Mouse (Mus musculus) neural tube, embryonic 12.5 days (tissue): ENCODE data around the gene Stk4. TPM values are rescaled to one million over a fixed set of nuclear protein-coding genes. Genes with fewer than 3 reads are reported as not detected.
A peak's percentile ranks its signal among the peaks of the same experiment; 100 is the strongest.

ENCODE experiments used
- ATAC-seq: fragments of 200-750 bp; cut with Nextera tagmentation; 2 replicates; pipeline ENCODE4 v1.8.0; 2017; ENCODE audit warnings: low read depth, mild to moderate bottlenecking, moderate TSS enrichment, moderate library complexity; ENCODE audit not compliant: low FRiP score
- H3K27ac ChIP-seq: fragments of 300-500 bp; sonication (generic); 2 replicates; pipeline ENCODE4 v1.5.1; 2016
- H3K27me3 ChIP-seq: fragments of 300-500 bp; sonication (generic); replicated peaks from 2 replicates; pipeline ENCODE4 v1.6.1; 2016; ENCODE audit warnings: mild to moderate bottlenecking
- H3K36me3 ChIP-seq: fragments of 300-500 bp; sonication (generic); 2 replicates; pipeline ENCODE4 v1.6.1; 2016; ENCODE audit warnings: mild to moderate bottlenecking
- H3K4me1 ChIP-seq: fragments of 300-500 bp; sonication (generic); 2 replicates; pipeline ENCODE4 v1.6.1; 2016
- H3K4me2 ChIP-seq: fragments of 300-500 bp; sonication (generic); replicated peaks from 2 replicates; pipeline ENCODE4 v1.6.1; 2016; ENCODE audit warnings: mild to moderate bottlenecking
- H3K4me3 ChIP-seq: fragments of 300-500 bp; sonication (generic); 2 replicates; pipeline ENCODE4 v1.5.1; 2016
- H3K9ac ChIP-seq: fragments of 300-500 bp; sonication (generic); 2 replicates; pipeline ENCODE4 v1.6.1; 2016; ENCODE audit warnings: mild to moderate bottlenecking
- H3K9me3 ChIP-seq: fragments of 300-500 bp; sonication (generic); 2 replicates; pipeline ENCODE4 v1.6.1; 2016; ENCODE audit warnings: mild to moderate bottlenecking
- WGBS: fragments of 180-500 bp; shearing (Covaris S2); methylation state at CpG from one replicate; pipeline ENCODE4 v1.1.7; 2016; 5-methylcytosine and 5-hydroxymethylcytosine counted together
- polyA plus RNA-seq: library from polyadenylated mRNA; unstranded; fragments of >200 nt; fragmentation: Nextera tagmentation; extraction: Ambion mirVana; gene quantifications from 2 replicates; pipeline ENCODE4 v1.2.1, GENCODE M21; 2016

Stk4 gene
- polyA plus RNA-seq, 1 experiment from 2014 or later, result 28.8 TPM

- Histone ChIP-seq H3K4me1 (no peaks in the 10 kb centered on the region), H3K27me3 (no peaks in the 10 kb centered on the region), H3K36me3 (peaks cover 79% of the 10 kb centered on the region), H3K4me3 (no peak overlapping the region), H3K4me2 (no peak overlapping the region), H3K9ac (no peak overlapping the region), H3K9me3 (no peaks in the 10 kb centered on the region), H3K27ac (no peak overlapping the region)
- WGBS, result 90% methylated on average over 19 of the region's 19 CpGs
- ATAC-seq, result no peak
Observed at GRCm38 (mm10) chr2:164083609-164084341, 13.7 kb downstream of the Stk4 start.

- WGBS, result 96% methylated on average over 7 of the region's 7 CpGs
- Histone ChIP-seq H3K9me3 (no peaks in the 10 kb centered on the region), H3K9ac (no peak overlapping the region), H3K4me1 (no peaks in the 10 kb centered on the region), H3K4me3 (no peak overlapping the region), H3K27me3 (no peaks in the 10 kb centered on the region), H3K4me2 (no peak overlapping the region), H3K36me3 (peaks cover 83% of the 10 kb centered on the region), H3K27ac (no peak overlapping the region)
- ATAC-seq, result no peak
Observed at GRCm38 (mm10) chr2:164084342-164084700, 14.2 kb downstream of the Stk4 start.

DNA sequence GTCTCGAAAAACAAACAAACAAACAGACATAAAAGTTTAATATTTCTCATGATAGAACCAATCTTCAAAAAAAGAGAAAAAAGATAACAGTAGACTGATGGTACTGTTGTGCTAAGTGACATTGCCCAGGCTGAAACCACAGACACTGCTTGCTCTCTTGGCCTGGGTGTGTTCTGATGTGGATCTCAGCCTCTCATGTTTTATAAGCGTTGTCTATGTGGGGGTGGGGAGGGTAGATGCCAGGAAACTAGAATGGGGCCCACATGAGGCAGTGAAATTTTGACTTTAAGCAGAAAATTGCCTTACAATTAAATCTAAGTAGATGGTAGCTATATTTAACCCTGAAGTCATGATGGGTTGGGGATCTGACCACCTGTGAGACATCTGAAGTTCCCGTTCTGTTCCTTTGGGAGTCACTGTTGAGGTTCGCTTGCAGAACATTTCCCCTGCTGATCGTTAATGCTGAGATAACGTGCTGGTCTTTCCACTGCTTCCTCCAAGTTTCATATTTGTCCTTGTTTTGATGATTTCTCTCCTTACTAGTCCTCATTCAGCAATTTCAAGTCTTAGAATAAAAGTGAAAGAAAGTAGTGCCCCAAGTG, 17.4 kb downstream of the Stk4 start:
- peaks cover 64% of the 10 kb centered on the region for H3K36me3 ChIP-seq
- no peak for ATAC-seq
- no peak overlapping the region for H3K27ac ChIP-seq
- no peaks in the 10 kb centered on the region for H3K4me1 ChIP-seq
- WGBS, result 91% methylated on average over 6 of the region's 6 CpGs
- no peak overlapping the region for H3K4me2 ChIP-seq
- no peaks in the 10 kb centered on the region for H3K9me3 ChIP-seq
- H3K9ac ChIP-seq, result no peak overlapping the region
- H3K27me3 ChIP-seq, result no peaks in the 10 kb centered on the region
- H3K4me3 ChIP-seq, result no peak overlapping the region

DNA sequence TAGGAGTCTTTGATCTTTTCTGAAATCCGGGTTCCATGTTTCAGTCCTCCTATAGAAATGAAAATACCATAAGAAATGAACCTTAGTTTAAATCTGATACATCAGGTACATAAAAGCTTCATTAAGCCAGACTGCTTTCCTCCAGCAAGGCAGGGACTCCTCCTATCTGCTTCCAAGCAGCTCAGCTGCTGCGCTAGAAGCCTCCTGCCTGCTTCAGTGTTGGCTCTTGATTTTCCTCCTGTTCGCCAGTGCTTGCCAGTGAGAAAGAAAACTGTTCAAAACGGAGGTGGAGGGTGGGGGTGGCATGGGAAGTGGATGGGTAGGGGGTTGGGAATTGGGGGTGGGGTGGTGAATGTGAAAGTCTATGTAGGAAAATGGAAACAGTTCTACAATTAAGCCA, 19.4 kb downstream of the Stk4 start:
- no peaks in the 10 kb centered on the region for H3K9me3 ChIP-seq

GRCm38 (mm10) chr2:164094152-164094551, 24.0 kb downstream of the Stk4 start:
- Histone ChIP-seq H3K9ac (no peak overlapping the region), H3K9me3 (no peaks in the 10 kb centered on the region), H3K4me1 (no peaks in the 10 kb centered on the region), H3K4me3 (no peak overlapping the region), H3K27me3 (no peaks in the 10 kb centered on the region), H3K4me2 (no peak overlapping the region), H3K27ac (no peak overlapping the region), H3K36me3 (peaks cover 24% of the 10 kb centered on the region)
- WGBS, result 88% methylated on average over 7 of the region's 7 CpGs
- no peak for ATAC-seq

More for the DNA sequence above, 19.4 kb downstream of the Stk4 start:
- H3K36me3 ChIP-seq, result peaks cover 47% of the 10 kb centered on the region
- no peak overlapping the region for H3K4me3 ChIP-seq
- no peak for ATAC-seq
- WGBS, result 94% methylated on average over 4 of the region's 4 CpGs
- H3K9ac ChIP-seq, result no peak overlapping the region
- no peaks in the 10 kb centered on the region for H3K27me3 ChIP-seq
- no peak overlapping the region for H3K27ac ChIP-seq
- H3K4me2 ChIP-seq, result no peak overlapping the region
- H3K4me1 ChIP-seq, result no peaks in the 10 kb centered on the region

DNA sequence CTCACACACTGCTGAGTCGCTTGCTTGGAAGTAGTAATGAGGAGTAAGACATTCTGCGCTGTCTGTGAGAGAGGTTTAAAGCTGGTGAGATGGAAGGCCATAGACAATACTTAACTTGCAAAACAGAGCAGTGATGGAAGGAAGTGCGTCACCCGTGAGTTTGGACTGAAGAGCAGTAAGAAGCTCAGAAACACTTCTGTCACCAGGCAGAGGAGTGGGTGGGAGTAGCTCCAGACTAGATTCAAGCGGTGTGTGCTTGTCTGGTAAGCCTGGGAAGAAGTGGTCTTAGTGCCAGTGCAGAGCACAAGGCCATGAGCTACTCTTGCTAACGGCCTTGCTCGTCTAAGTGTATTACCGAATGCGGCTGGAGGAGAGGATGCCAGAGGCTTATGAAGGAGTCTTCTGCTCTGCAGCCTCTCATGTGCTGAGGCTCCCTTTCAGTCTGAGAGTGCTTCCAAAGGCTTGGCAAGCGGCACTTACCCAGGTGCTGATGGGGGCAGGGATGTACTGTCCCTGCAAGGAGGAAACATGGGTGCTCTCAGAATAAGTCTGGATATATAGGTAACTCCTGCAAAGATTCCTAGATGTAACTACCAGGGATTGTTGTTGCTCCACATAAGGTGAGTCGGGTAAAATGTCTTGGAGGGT, 28.6 kb downstream of the Stk4 start:
- no peak for ATAC-seq
- H3K36me3 ChIP-seq, result peaks cover 46% of the 10 kb centered on the region
- H3K27me3 ChIP-seq, result no peaks in the 10 kb centered on the region
- no peaks in the 10 kb centered on the region for H3K9me3 ChIP-seq
- H3K4me2 ChIP-seq, result no peak overlapping the region
- no peaks in the 10 kb centered on the region for H3K4me1 ChIP-seq
- H3K4me3 ChIP-seq, result no peak overlapping the region
- H3K9ac ChIP-seq, result no peak overlapping the region
- WGBS, result 94% methylated on average over 11 of the region's 11 CpGs
- H3K27ac ChIP-seq, result no peak overlapping the region

GRCm38 (mm10) chr2:164101936-164102335, 31.8 kb downstream of the Stk4 start:
- H3K9ac ChIP-seq, result no peak overlapping the region
- ATAC-seq, result no peak
- H3K27me3 ChIP-seq, result no peaks in the 10 kb centered on the region
- no peak overlapping the region for H3K4me3 ChIP-seq
- no peaks in the 10 kb centered on the region for H3K9me3 ChIP-seq
- H3K4me1 ChIP-seq, result peaks cover under 1% of the 10 kb centered on the region; the same call in 1 of the 2 replicates
- no peak overlapping the region for H3K4me2 ChIP-seq
- peaks cover 56% of the 10 kb centered on the region for H3K36me3 ChIP-seq
- H3K27ac ChIP-seq, result no peak overlapping the region
- WGBS, result 79% methylated on average over 1 of the region's 1 CpGs

- WGBS, result 92% methylated on average over 3 of the region's 3 CpGs
- H3K4me1 ChIP-seq, result peaks cover 4% of the 10 kb centered on the region; the same call in 1 of the 2 replicates
- H3K4me3 ChIP-seq, result no peak overlapping the region
- H3K27ac ChIP-seq, result no peak overlapping the region
- H3K9ac ChIP-seq, result no peak overlapping the region
- H3K27me3 ChIP-seq, result no peaks in the 10 kb centered on the region
- H3K36me3 ChIP-seq, result peaks cover 56% of the 10 kb centered on the region
- H3K9me3 ChIP-seq, result no peaks in the 10 kb centered on the region
- ATAC-seq, result no peak
- no peak overlapping the region for H3K4me2 ChIP-seq
Observed at GRCm38 (mm10) chr2:164102366-164102765, 32.2 kb downstream of the Stk4 start.

GRCm38 (mm10) chr2:164103501-164103900, 33.4 kb downstream of the Stk4 start:
- no peak overlapping the region for H3K27ac ChIP-seq
- H3K27me3 ChIP-seq, result no peaks in the 10 kb centered on the region
- H3K4me2 ChIP-seq, result no peak overlapping the region
- WGBS, result 37% methylated on average over 4 of the region's 4 CpGs
- peaks cover 11% of the 10 kb centered on the region for H3K4me1 ChIP-seq
- no peaks in the 10 kb centered on the region for H3K9me3 ChIP-seq
- no peak overlapping the region for H3K4me3 ChIP-seq
- peaks cover 54% of the 10 kb centered on the region for H3K36me3 ChIP-seq
- ATAC-seq, result no peak
- H3K9ac ChIP-seq, result no peak overlapping the region

GRCm38 (mm10) chr2:164106287-164107035, 36.3 kb downstream of the Stk4 start:
- Histone ChIP-seq H3K27ac (no peak overlapping the region), H3K36me3 (peaks cover 26% of the 10 kb centered on the region), H3K4me1 (peaks cover 14% of the 10 kb centered on the region), H3K9ac (no peak overlapping the region), H3K27me3 (no peaks in the 10 kb centered on the region), H3K4me3 (no peak overlapping the region), H3K9me3 (no peaks in the 10 kb centered on the region), H3K4me2 (no peak overlapping the region)
- ATAC-seq, result no peak
- 85% methylated on average over 14 of the region's 14 CpGs for WGBS

DNA sequence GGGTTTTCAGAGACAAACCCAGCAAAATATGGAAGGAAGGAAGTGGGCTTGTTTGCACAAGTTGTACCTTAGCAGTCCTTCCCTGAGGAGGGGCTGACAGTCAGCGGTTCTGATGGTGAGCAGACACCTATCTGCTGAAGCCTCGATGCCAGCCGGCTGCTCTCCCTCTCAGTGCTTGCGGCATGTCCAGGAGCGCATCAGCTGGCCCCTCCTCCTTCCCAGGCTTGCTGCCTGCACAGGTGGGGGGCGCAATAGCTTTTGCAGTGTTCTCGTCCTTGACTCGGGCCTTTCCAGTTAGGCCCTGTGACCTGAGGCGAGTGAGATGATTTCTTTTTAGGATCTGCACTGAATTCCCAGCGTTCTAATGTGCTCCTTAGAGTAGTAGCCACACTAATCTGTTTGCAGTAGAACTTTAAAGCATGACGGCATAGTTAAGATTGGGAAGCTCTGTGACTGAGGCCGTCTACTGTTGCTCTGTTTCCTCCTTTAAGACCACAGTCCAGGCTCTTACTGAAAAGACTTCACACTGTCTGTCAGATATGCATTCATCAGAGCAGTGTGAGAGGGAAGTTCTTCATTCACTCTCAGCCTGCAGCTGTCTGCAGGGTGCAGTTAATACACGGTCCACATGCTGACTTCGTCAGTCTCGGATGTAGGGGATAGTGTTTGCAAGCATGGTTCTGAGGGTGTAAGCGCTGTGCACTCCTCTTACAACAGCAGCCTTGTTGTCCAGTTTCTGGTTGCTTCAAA, 37.2 kb downstream of the Stk4 start:
- H3K27ac ChIP-seq, result no peak overlapping the region
- no peak overlapping the region for H3K9ac ChIP-seq
- no peak overlapping the region for H3K4me3 ChIP-seq
- no peaks in the 10 kb centered on the region for H3K27me3 ChIP-seq
- H3K36me3 ChIP-seq, result peaks cover 26% of the 10 kb centered on the region
- H3K4me1 ChIP-seq, result peaks cover 14% of the 10 kb centered on the region
- no peaks in the 10 kb centered on the region for H3K9me3 ChIP-seq
- ATAC-seq, result peak; percentile 63; the same call in 1 of the 2 replicates
- WGBS, result 51% methylated on average over 16 of the region's 16 CpGs
- H3K4me2 ChIP-seq, result no peak overlapping the region
